Mouse (Mus musculus): ENCODE measurements around the gene Zfp740.

DNA sequence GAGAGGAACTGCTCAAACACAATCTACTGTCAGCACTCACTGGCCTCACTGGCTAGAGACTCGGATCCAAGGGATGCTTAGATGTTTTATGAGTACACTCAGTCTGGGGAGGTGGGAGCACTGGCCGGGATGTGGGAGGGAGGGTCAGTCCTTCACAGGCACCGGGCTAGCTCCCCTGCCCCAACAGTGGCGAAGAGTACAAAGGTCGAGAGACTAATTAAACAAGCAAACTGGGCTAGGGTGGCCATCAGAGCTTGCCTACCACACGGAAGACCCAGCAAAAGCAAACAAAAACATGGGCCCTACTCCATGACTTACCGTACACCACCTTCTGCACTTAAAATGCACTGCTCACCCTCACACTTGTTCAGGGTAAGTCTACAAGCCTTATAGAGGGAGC lies 11.3 kb upstream of the Zfp740 start:
- TF ChIP-seq POLR2A (IDR thresholded peaks at IDR 0.05; ENCODE audit: borderline replicate concordance, low read depth, low read length) (no peak), CTCF (IDR thresholded peaks at IDR 0.05; ENCODE audit: low read depth, low read length) (no peak)
